Mouse (Mus musculus) left cerebral cortex, postnatal 4 days (tissue): ENCODE measurements around the gene Siae. TPM values are rescaled to one million over a fixed set of nuclear protein-coding genes. Genes with fewer than 3 reads are reported as not detected.

Experiments used
- DNase-seq: peaks from one replicate; pipeline ENCODE4 v3.0.0-alpha.2; 2022
- intact Hi-C: fragments of 180-260 bp; cut with DNase I; formaldehyde crosslinking; loops from one replicate; pipeline ENCODE4 v1.15.1; 2025
- total RNA-seq, 2 experiments: library from RNA; stranded (reverse); gene quantifications; 2 replicates each; pipeline ENCODE4 v1.2.3; 2021

The Siae gene
- total RNA-seq, 2 experiments from 2014 or later = 10.5 to 11.1 TPM

DNA sequence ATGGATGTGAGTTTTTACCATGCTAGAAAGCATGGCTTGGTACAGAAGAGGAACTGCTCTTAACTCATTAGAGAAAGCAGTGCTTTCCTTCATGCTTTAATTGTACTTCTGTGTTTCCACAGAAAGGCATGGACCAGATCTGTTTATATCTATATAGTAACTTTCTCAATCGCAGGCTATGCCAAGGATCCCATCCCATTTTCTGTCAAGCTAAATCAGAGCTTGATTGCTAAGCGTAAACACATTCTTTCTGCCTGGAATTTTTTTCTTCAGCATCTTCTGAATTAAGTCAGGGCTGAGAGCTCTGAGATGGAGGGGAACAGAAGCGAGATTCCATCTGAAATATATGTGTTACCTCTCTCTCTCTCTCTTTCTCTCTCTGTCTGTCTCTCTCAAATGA is 68.5 kb downstream of the Siae start:
- intact Hi-C loops = no loop called here
- DNase-seq = no peak

DNA sequence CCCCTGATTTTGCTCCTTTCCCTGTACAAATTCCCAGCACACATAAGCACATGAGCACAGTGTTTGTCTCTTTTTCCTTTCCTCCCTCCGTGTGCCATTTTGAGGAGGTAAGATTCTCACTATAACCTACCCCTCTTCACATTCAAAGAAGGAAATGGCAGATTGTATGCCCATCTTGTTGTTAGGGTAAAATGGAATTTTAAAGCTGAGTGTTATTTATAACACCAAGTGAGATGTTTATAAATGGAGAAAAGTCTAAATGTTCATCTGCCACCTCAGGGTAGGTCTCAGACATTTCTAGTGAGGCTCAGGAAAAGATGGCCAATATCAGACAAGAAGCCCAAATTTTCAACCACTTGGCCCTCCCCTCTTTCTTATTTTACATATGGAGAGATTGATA is 69.0 kb downstream of the Siae start:
- intact Hi-C loops = no loop called here
- no peak for DNase-seq

DNA sequence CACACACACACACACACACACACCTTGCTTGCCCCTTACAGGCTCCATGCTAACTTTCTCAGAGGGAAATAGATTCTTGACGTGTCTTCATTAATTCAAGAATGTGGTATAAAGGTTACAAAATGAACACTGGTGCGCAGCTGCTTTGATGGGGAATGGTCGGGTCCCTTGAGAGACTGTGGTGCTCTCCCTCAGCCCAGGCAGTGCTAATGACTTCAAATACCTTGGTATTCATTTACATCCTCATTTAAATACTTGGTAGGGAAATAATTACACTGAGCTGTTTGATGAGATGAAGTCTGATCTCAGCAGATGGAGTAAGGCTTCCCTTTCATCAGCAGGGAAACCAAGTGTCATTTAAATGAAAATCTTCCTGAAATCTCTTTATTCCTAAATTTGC is 69.6 kb downstream of the Siae start:
- DNase-seq = no peak
- intact Hi-C loops = no loop called here

DNA sequence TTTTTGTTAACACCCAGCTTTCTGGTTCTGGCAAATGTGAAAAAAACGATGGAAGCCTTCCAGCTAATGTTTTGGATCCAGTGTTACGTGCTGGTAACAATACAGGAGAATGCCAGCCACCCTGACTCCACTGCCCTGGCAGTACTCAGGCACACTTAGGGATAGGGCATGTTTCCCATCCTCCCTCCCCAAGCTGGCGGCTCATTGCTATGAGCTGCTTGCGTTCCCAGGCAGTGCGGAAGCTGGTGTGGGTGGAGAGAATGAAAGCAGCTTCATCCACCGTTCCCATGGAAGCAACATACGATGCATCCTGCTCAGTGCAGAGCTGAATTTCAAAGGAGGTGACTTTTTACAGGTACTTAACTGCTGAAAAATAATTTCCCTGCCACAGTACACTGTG is 70.1 kb downstream of the Siae start:
- intact Hi-C loops = no loop called here
- DNase-seq = peak; percentile 42

DNA sequence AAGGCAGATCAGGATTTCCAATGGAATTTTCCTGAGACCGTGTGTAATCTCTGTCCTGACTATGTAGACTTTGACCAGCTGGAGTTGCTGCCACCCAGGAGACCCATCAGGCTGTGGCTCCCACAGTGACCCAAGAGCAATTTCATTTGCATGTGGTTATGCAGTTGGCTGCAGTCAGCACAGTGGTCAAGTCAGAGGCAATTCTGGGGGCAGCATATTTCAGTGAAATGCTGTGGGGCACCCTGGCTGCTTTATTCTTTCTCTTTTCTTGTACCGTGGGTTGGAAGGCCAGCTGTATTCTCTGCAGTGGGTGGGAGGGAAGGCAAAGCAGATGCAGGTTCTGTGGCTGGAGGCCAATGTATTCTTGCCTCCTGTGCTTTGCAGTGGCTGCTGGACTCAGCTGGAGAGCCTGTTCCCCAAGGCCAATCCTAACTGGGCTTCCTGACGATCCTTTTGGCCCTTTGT is 70.6 kb downstream of the Siae start:
- DNase-seq = peak; percentile 26
- intact Hi-C loops = no loop called here

DNA sequence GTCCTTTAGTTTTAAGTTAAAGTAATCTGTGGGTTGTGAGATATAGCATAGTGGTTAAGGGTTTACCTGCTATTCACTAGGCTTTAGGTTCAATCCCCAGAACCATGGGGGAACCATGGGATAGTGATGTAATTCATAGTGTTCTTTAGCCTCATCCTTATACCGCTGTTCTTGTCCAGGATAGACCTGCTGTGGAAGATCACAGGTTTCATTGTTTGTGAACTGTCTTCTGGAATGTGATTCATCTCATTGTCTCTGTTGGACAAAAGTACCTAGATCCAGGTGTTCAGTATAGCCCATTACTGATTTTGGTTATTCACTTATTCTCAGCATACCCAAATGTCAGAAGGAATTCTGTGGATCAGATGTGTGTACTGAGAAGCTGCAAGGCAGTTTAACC is 71.8 kb downstream of the Siae start:
- no peak for DNase-seq
- intact Hi-C loops = no loop called here

DNA sequence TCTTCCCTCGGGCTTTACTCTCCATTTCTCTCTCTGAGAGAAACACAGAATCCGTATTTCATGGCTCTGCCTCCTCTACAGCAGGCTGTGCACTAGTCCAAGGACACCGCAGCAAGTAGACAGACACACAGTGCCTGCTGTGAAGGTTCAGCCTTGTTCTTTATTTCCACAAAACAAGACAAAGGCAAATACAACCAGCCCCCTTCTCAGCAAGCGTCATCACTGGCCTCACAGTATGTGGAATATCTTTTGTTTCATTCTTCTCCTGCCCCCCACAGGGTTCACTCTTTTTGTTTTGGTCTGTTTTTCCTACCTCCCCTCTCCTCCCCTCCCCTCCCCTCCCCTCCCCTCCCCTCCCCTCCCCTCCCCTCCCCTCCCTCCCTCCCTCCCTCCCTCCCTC is 73.1 kb downstream of the Siae start:
- intact Hi-C loops = no loop called here
- no peak for DNase-seq

DNA sequence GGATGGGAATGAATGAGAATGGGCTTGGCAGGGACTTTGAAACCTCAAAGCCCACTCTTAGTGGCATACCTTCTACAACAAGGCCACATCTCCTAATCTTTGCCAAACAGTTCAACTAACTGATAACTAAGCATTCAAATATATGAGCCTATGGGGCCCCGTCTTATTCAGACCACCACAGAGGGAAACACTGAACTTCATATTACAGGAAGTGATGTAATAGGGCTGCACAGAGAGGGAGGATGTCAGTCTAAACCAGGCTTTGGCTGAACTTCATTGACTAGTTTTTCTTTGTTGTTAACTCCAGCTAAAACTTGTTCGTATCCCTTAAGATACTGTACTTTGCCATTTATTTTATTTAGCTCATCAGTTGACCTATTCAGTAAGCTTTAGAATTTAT is 74.4 kb downstream of the Siae start:
- intact Hi-C loops = no loop called here
- DNase-seq = no peak

DNA sequence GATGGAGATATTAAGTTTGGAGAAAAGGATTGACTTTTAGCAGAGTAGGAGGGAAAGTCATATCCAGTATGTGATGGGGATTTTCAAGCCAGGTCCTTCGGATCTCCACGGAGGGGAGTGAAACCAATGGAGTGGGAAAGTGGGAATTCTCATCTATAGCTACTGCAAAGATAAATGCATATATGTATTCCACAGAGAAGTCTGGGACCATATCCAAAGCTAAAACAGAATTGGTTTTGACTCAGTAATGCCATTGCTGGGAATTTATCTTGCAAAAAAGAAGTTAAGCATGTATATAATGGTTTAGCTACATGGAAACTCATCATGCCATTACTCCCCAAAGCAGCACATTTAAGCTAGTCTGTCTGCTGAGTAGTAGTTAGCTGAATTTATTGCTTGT is 76.8 kb downstream of the Siae start:
- intact Hi-C loops = no loop called here
- DNase-seq = no peak

DNA sequence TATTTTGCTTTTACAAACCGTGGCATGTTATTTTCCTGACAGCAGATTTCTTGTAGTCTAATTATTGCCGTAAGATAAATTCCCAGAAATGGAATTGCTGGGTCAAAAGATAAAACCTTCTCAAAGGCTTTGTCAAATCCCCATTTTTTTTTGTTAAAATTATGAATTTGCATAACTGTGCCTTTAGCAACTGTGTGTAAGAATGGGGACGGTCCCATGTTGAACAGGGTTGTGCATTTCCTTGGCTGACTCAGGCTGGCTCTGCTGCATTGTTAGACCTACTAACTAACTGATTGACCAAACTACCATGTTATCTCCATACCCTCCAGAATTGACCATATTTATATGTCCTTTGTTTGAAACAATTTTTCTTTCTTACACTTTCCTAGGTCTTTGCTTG is 78.8 kb downstream of the Siae start:
- no peak for DNase-seq
- intact Hi-C loops = no loop called here

DNA sequence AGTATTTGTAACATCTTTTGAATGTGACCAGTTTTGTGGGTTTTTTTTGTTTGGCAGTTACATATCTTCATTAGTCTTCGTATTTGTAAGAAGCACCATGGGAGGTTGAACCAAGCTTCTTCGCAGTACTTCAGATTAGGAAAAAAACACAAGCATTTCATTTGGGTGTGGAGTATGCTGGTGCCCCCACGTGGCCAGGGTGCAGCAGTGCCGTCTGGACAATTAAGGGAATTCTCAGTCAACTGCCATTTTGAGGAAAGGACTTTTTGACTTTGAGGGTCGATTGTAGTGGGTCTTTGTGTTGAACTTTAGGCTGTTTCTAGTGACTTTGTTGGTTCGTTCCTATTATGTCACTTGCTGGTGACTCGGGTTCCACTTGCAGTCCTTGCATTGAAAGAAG is 80.8 kb downstream of the Siae start:
- DNase-seq = peak; percentile 51
- intact Hi-C loops = no loop called here

DNA sequence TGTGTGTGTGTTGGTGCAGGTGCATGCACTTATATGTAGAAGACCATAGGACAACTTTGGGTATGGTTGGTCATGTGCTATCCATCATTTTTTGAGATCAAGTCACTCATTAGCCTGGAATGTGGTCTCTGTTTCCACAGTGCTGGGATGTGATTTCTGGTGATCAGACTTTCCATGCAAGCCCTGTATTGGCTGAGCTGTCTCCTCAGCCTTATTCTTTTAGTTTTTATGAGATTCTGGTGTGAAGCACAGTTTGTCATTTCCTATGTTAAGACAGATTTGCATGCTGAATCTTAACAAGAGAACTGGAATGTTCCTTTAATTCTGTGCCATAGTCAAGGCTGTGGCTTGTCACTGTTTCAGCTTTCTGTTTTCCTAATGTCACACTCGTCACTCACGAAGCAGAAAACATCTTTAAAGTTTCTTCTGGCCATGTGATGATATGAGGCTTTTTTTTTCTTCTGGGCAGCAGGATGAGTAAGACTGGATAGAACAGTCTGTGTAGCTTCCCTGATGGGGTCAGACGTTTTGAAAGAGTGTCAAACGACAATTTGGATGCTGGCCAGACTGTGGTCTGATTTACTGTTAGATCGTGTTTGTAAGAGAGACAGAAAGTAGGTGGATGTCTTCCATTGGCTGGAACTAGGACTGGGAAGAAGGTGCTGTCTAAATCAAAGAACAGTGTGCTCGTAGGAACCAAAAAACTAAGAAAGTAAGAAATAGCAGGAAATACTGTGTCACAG is 81.5 kb downstream of the Siae start:
- intact Hi-C loops = no loop called here
- DNase-seq = no peak

DNA sequence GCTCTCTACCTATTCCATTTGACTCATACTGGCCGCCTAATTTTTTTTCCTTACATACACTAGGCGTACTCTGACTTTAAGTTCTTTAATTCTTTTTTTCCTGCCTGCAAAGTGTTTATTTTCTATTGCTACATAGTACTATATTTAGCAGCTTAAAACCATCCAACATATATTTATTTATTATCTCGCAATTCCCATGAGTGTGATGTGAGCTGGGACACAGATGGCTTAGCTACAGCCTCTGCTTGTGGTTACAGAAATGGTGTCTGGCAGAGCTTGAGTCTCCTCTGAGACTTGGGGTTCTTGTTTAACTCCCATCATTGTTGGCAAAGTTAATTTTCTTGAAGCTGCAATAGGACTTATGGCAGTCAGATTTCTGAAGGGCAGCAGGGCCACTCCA is 83.2 kb downstream of the Siae start:
- intact Hi-C loops = no loop called here
- no peak for DNase-seq

DNA sequence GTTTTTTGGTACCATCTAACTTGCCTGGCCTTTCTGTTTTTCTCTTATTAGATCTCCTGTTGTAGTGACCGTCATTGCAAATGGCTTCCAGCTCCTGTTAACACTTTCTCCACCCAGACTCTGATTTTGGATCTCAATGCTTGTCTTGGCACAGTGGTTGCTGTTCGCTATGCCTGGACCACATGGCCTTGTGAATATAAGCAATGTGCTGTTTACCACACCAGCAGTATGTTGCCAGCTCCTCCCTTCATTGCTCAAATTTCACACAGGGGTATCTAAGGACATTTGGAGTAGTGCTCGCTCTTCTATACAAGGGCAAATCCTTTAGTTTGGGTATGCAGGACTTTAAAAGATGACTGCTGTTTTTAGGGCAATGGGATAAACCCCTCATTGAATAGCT is 90.7 kb downstream of the Siae start:
- intact Hi-C loops = no loop called here

DNA sequence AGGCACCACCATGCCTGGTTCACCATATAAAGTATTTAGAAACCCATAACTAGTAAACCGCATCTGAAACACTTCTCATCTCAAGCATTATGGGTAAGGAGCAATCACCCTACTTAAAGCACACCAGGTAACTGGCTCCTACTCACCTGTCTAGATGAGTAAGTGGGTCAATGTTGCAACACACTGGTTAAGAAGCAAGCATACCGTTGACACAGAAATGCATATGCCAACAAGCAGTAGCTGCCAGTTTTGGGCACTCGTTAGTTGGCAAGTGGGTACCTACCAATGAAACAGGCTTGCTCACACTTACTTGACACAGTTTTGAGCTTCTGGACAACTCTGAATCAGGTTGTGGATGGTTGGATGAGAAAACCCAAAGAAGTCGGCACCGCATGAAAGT is 95.1 kb downstream of the Siae start:
- intact Hi-C loops = no loop called here
- no peak for DNase-seq

More for the DNA sequence above, 90.7 kb downstream of the Siae start:
- DNase-seq = no peak

DNA sequence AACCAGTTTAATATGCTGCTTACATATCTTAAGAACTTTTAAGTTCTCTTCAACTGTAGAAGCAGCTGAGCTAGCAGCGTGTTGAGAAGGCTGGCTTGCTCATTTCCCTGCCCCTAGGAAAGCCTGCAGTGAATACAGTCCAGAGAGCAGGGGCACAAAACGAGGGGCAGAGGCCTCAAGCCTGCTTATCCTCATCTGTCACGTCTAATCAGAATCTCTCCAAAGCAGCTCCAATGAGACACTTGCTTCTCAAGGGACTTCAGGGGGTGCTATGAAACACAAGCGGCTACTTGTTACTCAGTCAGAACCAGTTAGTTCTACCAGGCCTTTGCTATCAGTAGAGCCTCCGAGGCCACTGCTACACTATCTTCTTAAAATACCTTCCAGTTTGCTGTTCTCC is 98.3 kb downstream of the Siae start:
- intact Hi-C loops = no loop called here
- no peak for DNase-seq

DNA sequence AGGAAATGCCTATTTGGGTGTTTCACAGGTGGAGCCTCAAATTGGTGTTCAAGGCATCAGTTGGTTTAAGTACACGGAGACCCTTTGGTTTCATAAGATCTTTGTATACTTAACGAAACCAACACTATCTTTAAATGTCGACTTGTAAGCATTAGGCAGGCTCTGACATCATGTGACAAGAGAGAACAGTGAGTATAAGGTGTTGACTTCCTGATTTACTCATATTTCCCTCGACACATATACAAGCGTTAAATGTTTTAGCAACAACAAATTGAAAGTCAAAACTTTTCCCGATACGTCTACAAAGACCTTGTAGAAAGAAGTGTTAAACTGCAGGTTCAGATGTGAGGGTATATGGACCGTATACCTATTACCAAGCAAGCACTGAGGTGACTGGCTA is 100.5 kb downstream of the Siae start:
- intact Hi-C loops = no loop called here
- no peak for DNase-seq

DNA sequence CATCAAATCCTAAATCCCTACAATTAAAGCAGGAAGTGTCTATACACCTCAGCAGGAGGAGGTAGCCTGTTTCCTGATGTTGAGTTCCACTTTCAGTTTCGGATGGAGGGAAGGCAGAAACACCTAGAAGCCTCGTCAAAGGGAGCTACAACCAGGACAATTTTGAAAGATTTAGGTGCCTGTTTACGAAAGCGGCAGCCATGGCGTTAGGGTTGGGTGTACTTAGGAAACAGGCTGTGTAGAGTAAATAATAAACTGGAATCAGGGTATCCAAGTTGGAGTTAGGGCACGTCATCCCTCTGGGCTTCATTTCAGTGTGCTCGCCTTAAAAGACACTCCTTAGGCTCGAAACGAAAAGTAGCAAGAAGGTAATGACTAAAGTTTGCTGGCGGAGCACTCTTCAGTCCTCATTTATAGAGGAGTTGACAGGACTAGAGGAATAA is 101.0 kb downstream of the Siae start:
- intact Hi-C loops = no loop called here
- DNase-seq = no peak

DNA sequence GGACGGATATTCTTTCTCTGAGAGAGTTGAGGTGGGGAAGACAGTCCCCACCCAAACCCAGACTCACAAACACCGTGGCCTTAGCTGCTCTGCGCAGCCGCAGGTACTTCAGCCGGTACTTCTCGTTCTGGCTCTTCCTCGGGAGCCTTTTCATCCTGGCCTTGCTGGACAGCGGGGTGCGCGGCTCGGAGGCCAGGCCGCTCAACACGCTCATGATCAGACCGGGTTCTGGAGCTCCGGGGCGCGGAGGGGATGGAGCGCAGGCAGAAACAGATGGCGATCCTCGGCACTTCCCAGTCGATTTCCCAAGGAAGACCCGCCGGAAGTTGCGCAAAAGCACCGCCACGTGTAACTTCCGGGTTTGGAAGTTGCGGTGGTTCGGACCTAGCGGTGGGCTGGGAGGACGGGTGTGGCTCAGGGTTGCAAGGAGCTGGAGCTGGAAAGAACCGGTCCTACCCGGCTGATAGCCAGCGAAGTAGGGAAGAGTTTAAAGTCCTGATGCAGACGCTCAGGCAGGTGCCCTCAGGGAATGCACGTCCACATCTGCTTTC is 101.5 kb downstream of the Siae start, which contains the start of gene Tbrg1:
TSS of gene Tbrg1 (minus strand) at position 382 of the 551 bp plus-strand sequence.
- DNase-seq = peak; percentile 76
- intact Hi-C loops = no loop called here

DNA sequence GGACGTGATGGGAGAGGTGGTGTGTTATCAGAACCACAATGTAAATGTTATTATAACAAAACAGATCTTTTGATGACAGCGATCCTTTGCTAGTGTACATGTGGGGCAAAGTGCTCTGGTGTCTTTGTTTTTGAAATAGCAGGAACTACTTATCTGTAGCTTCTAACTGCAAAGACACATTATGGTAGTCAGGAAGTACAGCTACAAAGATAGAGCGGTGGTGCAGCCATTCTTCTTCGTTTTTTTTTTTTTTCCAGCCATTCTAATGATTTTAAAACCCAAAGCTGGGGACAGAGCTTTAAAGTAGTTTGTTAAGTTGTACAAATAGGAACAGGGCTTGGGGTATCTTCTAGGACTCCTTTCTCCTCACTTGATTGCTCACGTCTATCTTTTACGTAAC is 103.9 kb downstream of the Siae start:
- intact Hi-C loops = no loop called here
- DNase-seq = no peak

DNA sequence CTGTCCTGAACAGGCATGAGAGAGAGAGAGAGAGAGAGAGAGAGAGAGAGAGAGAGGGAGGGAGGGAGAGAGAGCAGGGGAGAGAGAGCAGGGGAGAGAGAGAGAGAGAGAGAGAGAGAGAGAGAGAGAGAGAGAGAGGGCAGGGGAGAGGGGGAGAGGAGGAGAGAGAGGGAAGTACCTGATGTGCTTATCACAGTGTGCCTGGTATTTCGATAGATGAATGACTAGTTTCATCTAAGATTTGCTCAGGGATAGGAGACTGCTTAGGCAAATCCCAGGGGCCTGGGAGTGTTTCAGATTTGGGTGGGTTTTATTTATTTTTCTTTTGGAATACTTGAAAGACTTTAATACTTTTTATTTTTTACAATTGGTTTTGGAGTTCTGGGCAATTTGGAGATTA is 107.7 kb downstream of the Siae start:
- intact Hi-C loops = no loop called here
- no peak for DNase-seq

DNA sequence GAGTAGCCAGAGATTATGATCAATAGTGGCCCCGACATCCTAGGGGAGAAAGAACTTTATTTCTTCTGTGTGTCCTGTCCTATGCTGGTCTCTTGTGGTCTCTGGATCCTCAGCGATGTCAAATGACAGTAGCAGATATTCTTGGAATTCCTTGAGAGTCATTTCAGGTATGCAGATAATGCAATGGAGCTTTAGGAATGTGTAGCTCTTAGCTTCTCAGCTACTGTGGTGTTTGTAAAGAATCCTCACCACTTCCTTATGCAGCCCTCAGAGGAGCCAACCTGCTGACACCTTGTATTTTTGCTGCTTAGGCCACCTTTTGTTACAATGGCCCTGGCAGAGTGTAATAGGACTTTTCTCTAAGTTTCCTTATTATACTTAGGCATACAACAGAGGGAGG is 109.1 kb downstream of the Siae start:
- intact Hi-C loops = no loop called here
- no peak for DNase-seq

DNA sequence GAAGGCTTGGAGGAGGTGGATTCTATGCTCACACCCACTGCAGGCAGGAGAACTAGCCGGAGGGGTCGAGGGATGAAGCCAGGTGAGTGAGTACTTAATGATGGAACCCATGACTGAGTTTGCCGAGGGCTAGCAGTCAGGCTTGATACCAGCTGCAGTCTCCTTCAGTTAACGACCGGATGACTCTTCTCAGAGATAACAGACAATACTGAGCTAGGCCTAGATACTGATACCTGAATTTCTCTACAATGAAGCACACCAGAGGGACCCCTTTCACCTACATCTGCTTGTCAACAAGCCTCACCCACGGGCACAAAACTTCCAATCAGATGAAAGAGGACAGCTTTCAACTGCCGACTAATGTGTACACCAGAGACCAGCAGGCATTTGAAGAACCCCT is 110.5 kb downstream of the Siae start:
- no peak for DNase-seq
- intact Hi-C loops = no loop called here
